Mouse (Mus musculus) cerebellum, adult (tissue): ENCODE data around the gene Bcl7b.

Experiments
- ATAC-seq: cut with Nextera tagmentation; 2 replicates; pipeline ENCODE4 v1.9.2; 2017; ENCODE audit warnings: mild to moderate bottlenecking, moderate library complexity, mixed read lengths; ENCODE audit not compliant: insufficient number of reproducible peaks, low FRiP score, low TSS enrichment

The Bcl7b gene

GRCm38 (mm10) chr5:135167469-135167868, 614 bp upstream of the Bcl7b start:
- no peak for ATAC-seq

- no peak for ATAC-seq
Measured at GRCm38 (mm10) chr5:135169479-135169878, 1.4 kb downstream of the Bcl7b start.

- ATAC-seq: no peak
Measured at GRCm38 (mm10) chr5:135171688-135172220, 3.7 kb downstream of the Bcl7b start.

- no peak for ATAC-seq
Measured at GRCm38 (mm10) chr5:135172986-135173385, 4.9 kb downstream of the Bcl7b start.

- no peak for ATAC-seq
Measured at GRCm38 (mm10) chr5:135175086-135175485, 7.0 kb downstream of the Bcl7b start.

GRCm38 (mm10) chr5:135178523-135178922, 10.4 kb downstream of the Bcl7b start:
- ATAC-seq: no peak

GRCm38 (mm10) chr5:135178996-135179395, 10.9 kb downstream of the Bcl7b start:
- ATAC-seq: peak; percentile 83

- no peak for ATAC-seq
Measured at GRCm38 (mm10) chr5:135179616-135180015, 11.5 kb downstream of the Bcl7b start.

- ATAC-seq: no peak
Measured at GRCm38 (mm10) chr5:135180796-135181195, 12.7 kb downstream of the Bcl7b start.

GRCm38 (mm10) chr5:135181776-135182175, 13.7 kb downstream of the Bcl7b start:
- ATAC-seq: no peak

- ATAC-seq: no peak
Measured at GRCm38 (mm10) chr5:135183131-135183861, 15.2 kb downstream of the Bcl7b start.

GRCm38 (mm10) chr5:135185016-135185415, 16.9 kb downstream of the Bcl7b start:
- no peak for ATAC-seq

GRCm38 (mm10) chr5:135185596-135185995, 17.5 kb downstream of the Bcl7b start:
- ATAC-seq: no peak

GRCm38 (mm10) chr5:135186231-135186620, 18.1 kb downstream of the Bcl7b start:
- ATAC-seq: 0 out of 2 replicates have a peak, but pooled peaks have one; percentile 1

- peak; percentile 95 for ATAC-seq
Measured at GRCm38 (mm10) chr5:135186621-135187348, 18.7 kb downstream of the Bcl7b start, which contains the start of gene Baz1b. TSS of gene Baz1b (plus strand) at chr5:135187264.

- peak; percentile 36; the same call in 1 of the 2 replicates for ATAC-seq
Measured at GRCm38 (mm10) chr5:135187349-135188213, 19.5 kb downstream of the Bcl7b start.

- ATAC-seq: no peak
Measured at GRCm38 (mm10) chr5:135188214-135188554, 20.1 kb downstream of the Bcl7b start.

- no peak for ATAC-seq
Measured at GRCm38 (mm10) chr5:135189281-135190022, 21.4 kb downstream of the Bcl7b start.

GRCm38 (mm10) chr5:135191620-135192019, 23.5 kb downstream of the Bcl7b start:
- no peak for ATAC-seq

- ATAC-seq: no peak
Measured at GRCm38 (mm10) chr5:135192431-135192830, 24.3 kb downstream of the Bcl7b start.
